Mouse (Mus musculus) embryo, embryonic 10.5 days (tissue): ENCODE data around the gene Asf1a.
A peak's percentile ranks its signal among the peaks of the same experiment; 100 is the strongest.
"Not testable (repeated sequence)": the region's sequence is repeated elsewhere in the genome, so short reads cannot be mapped to it uniquely, and the experiment has no call there.

Experiments used
- DNase-seq: peaks from one replicate; pipeline ENCODE4 v3.0.0-alpha.2; 2015; ENCODE audit warnings: low spot score

The Asf1a gene

DNA sequence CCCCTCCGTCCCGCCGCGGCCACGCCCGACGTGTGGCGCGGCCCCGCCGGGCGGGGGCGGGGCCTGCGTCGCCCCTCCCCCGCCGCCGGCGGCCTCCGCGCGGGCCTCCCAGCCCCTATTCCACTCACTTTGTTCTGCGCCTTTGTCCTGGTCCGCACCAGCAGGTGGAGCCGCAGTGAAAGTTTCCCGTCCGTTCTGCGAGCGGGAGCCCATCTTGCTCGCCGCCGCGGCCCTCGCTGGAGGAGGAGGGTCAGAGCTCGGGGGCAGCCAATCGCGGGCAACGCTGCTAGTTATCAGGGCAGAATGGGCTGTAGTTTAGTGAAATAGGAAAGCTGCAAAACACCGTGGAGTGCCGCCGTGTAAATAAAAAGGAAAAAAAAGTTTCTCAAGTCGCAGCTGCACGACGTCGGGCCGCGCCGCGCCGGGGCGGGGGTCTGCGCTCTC, at the start of gene Asf1a:
TSS of gene Asf1a (plus strand) at position 81 of the 444 bp plus-strand sequence.
- DNase-seq = peak; percentile 96

- no peak for DNase-seq
Observed at GRCm38 (mm10) chr10:53562001-53562400, 34.6 kb upstream of the Asf1a start.

GRCm38 (mm10) chr10:53565538-53565937, 31.0 kb upstream of the Asf1a start:
- no peak for DNase-seq

DNA sequence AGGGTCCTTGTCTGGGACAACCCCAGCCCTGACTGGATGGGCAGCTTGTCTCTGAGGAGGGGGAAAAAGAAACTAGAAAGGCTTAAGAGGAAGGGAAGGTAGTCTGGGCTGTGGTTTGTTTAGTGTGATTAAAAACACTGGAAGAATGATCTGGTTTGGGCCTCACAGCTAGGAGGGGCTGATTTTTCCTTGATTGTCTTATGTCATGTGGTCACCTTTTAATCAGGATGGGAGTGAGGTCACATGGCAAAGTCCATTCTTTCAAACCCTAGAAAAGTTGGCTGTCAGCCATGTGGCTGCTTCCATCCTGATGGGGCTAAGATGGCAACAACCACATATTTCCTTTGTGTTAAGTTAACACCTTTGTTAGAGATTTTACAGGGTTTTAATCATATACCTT, 28.0 kb upstream of the Asf1a start:
- DNase-seq = no peak

GRCm38 (mm10) chr10:53580137-53580536, 16.4 kb upstream of the Asf1a start:
- peak; percentile 28 for DNase-seq

DNA sequence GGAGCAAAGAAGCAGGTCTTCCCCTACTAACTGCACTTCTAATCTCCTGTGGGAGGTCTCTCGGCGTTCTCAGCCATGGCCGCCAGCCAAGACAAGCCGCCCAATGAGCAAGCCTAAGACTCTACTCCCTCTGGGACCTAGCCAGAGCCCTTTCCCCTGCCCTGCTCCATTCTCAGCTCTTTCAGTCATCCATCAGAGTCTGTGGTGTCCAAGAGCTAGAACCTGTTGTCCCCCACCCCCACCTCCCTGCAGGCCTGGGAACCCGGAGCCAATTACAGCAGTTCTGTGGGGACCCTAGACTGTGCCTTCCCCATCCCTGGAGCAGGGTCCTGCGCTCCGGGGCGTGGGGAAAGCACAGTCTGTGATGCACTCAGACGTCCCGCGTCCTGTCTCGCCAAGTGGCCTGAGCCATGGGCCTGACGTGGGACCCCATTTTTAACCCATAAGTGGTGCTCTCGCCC, 15.9 kb upstream of the Asf1a start:
- peak; percentile 49 for DNase-seq

DNA sequence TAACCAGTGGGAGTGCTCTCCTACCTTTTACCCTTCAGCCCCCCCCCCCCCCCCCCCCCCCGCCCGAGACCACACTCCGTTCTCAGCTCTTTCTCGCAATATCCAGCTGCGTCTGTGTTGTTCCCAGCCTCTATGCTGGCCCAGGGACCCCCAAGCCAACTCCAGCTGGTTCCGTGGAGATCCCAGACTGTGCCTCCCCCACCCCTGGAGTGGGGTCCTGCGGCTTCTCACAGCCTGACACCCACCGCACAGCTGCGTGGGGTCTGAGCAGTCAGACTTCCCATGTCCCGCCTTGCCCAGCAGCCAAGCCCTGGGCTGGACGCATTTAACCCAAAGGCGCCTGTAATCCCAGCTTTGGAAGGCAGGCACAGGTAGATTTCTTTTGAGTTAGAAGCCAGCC, 15.5 kb upstream of the Asf1a start:
- peak; percentile 7 for DNase-seq

DNA sequence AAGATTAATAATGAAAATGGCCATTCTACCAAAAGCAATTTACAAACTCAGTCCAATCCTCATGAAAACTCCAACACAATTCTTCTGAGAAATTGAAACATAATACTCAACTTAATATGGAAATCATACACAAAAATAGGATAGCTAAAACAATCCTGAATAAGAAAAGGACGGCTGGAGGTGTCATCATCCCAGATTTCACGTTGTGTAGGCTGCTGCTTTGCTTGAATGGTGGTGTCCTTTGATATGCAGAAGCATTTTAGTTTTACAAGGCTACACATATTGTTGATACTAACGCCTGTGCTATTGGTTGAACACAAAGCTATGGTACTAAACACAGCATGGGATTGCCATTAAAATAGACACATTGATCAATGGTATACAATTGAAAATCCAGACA, 10.8 kb upstream of the Asf1a start:
- no peak for DNase-seq

GRCm38 (mm10) chr10:53595744-53596676, 547 bp upstream of the Asf1a start:
- DNase-seq = peak; percentile 34

GRCm38 (mm10) chr10:53597121-53597881, 744 bp downstream of the Asf1a start:
- no peak for DNase-seq

DNA sequence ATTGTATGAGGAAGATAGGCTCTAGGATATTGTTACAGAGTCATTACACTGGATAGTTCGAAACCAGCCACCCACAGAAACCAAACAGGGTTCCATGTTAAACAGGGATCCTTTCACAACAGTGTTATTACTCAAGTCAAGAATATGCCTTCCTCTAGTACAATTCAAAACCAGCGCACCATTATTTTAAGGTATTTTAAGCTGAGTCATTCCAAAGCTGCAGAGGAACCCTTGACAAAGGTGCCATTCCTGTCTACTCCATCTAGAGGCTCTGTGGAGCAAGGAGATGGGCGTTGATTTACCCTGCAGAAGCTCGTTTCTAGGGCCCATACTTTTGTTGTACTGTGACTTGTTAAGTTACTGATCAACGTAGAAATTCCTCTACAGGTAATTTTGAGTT, 2.3 kb downstream of the Asf1a start:
- peak; percentile 46 for DNase-seq

DNA sequence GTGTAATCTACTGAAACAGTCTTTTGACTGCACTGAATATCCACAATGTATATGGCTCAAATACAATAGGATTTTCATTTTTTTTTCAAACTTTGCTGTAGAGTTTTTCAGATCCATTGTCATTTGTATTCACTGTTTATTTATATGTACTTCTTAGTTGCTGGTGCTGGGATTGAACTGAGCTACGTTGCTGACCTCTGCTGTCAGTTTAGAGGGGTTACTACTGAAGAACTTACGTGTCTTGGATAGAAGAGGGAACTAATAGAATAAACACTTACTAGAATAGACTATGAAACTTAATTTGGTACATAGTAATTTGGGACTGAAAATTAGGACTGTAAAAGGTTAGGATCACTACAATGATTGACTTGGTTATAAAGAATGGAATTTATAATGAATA, 8.8 kb downstream of the Asf1a start:
- DNase-seq = no peak

DNA sequence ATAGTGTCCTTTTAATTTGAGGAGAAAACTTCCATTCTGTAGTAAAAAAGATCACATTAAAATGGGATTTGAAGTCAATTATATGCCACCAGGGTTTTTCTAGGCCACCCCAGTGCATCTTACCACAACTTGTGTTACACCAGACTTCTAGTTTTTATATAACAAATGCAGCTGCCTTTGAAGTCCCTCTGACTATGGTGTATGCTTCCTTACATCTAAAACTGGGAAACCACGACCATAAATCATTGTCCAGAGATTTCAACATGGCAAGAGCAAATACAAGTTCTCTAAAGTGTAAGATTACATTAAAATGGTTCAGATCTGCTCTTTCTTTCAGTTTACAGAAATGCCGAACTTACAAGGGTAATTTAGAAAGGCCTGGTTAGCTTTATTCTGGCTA, 11.7 kb downstream of the Asf1a start:
- DNase-seq = no peak

- DNase-seq = no peak
Observed at GRCm38 (mm10) chr10:53612172-53612571, 15.6 kb downstream of the Asf1a start.

DNA sequence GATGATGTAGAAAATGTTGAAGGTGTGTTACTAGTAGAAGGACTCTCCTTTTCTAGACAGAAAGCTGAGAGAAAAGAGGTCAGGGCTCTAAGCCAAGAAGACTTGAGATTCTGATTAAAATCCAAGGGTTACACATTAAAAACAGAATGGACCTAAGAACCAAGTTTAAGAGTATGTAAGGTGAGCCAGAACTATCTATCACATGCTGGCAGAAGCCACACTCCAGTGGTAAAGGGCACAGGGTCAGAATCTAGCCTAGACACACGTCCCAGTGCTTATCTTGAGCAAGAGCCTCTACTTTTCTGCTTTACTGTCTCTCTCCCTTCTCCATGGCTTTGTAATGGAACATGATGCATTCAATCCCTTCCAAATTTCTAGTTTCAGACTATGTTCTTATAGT, 17.4 kb downstream of the Asf1a start:
- DNase-seq = no peak

DNA sequence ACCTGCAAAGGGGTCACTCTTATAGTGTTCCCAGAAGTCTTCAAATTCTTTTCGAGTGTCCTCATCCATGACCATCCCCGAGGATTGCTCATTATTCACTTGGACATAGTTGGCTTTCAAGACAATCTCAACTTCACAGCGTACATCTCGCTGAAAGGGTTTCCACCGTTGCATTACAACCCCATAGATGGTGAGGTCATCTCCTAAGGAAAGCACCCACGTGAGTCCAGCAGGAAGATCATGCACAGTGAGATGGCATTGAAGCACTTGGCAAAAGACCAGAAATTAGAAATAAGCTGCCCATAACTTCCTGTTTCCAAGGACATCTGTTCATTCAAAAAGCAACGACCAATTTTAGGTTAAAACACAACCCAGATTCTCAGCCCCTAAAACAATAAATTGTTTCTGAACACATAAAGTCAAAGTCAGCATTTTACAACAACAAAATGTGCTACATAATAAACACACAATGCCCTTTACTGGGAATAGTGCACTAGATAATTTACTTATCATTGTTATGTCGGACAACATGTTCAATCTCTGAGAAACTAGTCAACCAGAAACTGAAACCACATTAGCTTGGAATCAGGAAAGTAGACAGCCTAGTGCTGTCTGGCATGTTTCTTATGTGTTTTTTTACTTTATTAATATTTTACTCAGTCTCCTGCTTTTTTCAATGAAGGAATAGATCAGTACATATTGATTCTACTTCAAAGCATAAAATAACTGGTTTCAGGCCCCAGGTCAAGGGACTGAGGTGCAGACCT, 19.5 kb downstream of the Asf1a start:
- no peak for DNase-seq

DNA sequence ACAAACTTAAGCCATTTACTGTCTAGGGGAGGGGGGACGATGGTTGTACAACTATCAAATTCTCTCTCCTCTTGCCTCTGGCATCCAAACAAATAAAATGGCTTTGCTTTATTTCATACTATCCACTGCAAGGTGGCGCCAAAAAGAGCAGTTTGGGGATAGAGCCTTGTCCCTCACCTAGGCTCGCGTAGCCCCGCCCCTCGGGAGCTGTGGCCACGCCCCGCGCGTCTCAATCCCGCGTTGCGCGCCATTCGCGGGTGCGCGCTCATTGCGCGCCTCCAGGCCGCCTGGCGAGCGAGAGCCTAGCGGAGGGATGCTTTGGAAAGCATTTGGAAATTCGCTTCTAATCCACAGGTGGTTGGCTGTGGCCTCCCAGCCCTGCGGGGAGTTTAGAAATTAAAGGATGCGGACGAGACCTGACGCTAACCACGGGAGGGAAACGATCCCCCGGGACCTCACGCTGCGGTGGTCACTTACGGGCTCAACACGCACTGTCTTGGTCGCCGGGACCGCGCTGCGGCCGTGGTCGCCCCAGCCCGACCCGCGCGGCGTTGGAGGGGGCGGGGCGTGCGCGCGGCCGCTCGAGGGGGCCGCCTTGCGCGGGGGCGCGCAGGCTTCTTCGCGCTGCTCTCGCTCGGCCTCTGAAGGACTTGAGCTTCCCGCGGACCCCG, 32.8 kb downstream of the Asf1a start:
- DNase-seq = peak; percentile 93

DNA sequence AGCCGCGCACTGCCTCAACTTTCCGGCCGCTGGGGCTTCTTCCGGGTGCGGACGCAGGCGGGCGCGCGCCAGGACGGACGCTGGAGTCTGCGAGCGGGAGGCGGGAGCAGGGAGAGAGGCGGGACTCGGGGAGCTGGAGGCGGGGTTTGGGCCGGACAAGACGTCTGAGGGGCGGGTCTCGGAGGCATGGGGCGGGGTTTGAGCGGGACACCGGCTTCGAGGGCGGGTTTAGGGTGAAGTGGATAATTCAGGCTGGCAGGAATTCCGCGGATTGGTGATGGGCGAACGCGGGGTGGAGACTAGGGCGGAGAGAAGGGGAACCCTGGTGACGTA, 33.3 kb downstream of the Asf1a start:
- DNase-seq = peak; percentile 98

DNA sequence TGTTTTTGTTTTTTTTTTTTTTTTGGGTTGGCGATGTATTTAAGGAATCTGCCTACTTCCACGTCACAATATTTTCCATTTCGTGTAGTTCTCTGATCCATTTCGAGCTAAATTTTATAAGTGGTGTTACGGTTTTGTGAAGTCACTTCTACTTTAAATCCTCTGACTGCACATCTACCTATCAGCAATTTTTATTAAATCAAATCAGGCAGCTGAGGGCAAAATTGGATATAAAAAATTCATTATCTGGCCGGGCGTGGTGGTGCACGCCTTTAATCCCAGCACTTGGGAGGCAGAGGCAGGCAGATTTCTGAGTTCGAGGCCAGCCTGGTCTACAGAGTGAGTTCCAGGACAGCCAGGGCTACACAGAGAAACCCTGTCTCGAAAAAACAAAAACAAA, 33.8 kb downstream of the Asf1a start, which contains the start of gene Mcm9:
TSS of gene Mcm9 (minus strand) at position 101 of the 400 bp plus-strand sequence.
- DNase-seq = not testable (repeated sequence)

GRCm38 (mm10) chr10:53634160-53634559, 37.6 kb downstream of the Asf1a start:
- no peak for DNase-seq

DNA sequence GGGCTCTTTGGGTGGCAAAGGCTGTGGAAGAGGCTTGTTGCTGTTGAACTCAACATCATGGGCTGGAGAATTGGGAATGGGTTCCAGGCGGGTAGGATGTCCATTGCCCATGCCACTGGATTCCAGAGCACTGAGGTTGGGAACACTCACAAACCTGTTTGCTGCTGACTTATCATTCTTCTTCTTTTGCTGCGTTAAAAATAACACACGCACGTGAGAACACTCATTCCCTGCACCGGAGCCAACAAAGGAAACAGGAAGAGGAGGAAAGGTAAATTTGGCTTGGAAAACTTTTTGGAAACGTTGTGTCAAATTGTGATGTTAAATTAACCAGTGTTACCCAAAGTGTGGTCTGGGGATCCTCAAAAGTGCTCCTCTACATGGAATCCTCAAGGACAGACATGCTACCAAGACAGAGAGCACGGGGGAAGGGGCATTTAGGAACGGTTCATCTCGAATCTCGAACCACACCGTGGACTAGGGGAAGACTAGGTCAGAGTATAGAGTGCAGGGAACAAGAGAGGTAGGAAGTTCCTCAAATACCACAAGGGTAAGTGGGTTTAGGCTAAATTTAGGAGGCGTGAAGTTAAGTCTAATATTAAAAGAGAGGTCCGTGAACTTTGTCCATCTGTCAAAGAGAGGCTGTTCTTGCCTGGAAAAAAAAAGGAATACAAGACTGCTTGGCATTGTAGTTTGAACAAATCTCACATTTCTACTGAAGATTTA, 38.9 kb downstream of the Asf1a start:
- DNase-seq = no peak
